Mouse (Mus musculus): ENCODE data around the gene Acot12.
"Not testable (repeated sequence)": the region's sequence is repeated elsewhere in the genome, so short reads cannot be mapped to it uniquely, and the experiment has no call there.

Acot12 gene

DNA sequence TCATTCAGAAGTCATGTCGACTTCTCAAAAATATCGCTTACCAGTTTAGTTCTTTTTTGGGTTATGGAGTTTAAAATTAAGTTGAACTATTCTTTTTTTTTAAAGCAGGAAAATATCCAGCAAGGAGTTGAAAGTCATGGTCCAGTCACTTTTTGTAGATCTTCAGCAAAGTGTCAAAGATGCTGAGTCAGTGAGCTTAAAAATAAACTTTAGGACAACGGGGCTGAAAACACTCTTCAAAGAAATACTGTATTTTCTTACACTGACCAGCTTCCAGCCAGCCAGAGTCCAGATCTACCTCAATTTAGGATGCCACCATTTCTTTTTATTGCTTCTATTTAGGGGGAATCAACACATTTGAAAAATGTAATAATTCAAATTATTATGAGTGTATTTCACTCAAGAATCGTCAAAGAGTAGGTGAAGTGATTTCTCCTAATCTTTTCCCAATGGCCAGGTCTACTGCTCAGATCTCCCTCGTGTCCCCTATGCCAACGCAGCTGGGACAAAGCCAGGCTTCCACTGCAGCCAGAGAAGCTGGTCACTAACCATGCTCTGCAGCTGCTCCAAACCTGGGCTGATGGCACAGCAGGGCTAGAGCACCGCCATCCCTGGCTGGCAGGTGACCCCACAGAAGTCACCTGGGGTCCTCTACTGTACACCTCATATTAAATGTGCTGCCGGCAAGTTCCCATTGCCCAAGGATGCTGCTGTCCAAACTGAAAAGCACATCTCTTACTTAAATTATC is 19.2 kb downstream of the Acot12 start:
- DNase-seq, result no peak

DNA sequence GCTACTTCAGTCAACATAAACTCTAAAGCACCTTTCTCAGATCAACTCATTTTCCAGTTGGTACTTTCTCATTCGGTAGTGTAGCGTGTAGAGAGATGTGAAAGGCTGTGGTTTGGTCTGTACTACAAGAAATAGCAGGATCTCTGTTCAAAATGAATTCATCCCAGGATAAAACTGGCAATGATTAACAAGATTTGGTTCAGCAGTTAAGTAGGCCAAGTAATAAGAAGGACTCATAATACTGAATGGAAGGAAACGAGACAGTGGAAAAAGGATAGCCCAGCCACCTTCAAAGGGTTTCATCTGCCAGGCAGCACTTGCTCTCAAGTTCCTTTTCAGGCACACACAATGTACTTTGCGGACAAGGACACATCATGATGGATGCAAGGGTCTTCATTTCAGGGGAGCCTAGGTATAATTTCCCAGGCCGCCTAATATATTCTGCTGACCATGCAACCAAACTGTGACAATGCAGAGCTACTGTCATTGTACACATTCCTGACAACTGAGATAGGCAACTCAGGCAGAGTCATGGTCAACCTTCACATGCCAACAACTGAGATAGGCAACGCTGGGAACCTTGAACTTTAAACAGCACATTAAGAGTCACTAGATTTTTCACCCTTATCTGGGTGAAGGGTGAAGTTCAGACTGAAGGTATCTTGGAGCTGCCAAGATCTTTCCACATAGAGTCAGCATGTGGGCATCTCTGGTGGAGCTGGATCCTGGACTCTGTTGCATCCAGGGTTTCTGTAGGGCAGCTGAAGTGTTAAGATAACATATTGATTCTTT is 20.5 kb downstream of the Acot12 start:
- DNase-seq, result no peak

DNA sequence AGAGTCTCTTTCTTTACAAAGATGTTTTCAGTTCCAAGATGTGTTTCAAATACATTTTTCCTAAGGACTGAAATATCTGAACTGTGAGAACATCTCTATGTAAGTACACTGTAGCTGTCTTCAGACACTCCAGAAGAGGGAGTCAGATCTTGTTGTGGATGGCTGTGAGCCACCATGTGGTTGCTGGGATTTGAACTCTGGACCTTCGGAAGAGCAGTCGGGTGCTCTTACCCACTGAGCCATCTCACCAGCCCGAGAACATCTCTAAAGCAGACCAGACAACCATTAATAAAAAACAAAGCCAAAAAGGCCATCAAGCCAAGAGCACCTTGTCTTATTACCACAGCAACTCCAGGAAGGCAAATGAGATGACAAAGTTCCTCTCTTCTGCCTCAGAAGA is 22.3 kb downstream of the Acot12 start:
- not testable (repeated sequence) for DNase-seq

DNA sequence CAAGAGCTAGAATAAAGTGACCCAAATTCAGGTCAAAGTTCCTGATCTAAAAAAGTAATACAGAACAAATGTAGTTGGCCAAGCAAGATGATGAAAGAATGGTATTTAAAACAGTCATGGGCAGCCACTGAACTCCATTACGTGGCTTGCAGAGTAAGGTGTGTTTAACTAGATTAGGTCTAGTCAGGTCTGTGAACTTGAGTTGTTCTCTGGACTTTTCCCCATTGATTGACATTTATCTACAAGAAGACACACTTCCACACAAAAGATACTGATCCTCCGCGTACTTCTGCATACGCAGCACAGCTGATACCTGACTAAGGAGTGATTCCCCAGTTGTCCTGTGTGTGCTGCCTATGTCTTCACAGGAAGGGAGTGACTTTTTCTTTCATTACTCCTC is 24.3 kb downstream of the Acot12 start:
- no peak for DNase-seq

DNA sequence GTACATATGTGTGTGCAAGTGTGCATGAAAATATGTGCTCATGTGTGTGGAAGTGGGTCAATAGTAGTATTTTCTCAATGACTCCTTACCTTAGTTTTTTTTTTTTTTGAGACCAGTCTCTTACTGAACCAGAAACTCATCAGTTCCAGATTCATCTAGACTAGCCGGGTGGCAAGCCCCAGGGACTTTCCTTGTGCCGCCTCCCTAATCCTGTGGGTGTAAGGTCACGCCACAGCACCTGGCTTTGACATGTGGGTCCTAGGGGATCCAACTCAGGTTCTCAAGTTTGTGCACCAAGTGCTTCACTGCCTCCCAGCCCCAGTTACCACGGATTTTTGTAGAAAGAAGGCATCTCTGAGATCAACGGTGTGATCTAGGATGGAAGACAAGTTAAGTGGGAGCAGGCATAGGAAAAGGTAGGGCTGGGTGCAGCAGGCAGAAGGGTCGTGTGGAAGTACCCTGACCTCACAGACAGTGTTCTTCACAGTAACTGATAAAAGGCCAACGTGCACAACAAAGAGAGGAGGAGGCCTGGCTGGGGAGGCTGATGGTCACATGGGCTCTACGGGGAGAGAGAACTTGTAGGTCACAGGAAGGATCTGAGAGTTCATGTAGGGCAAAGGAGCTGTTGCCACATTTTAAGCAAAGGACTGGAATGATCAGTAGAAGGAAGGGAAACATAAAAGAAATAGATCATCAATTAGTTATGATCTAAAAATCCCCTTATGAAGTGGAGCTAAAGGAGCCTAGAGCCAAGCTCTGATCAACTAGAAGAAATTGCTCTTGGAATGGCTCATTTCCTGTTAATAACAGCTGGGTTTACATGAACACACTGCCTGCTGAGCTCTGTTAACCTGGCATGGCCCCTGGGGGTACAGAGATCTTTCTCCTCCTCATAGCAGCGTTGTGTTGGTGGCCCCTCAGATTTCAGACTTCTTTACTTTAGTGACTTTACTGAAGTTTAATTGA is 27.7 kb downstream of the Acot12 start:
- no peak for DNase-seq

DNA sequence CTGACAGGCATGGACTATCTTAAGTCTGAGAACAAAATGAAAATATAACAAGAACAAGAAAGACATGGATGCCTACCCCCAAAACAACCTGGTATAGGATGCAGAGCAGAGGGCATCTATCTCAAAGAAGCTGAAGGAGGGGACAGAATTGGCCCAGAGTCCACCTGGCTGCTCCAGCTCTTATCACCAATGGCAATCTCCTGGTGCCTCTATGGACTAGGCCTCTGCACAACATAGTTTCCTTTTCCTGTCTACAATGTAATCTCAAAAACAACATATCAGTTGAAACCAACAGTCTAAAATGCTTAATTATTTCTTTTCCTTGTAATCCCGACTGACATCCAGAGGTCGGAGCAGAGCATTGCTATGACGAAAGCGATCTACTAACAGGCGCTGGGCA is 36.8 kb downstream of the Acot12 start:
- DNase-seq, result no peak

DNA sequence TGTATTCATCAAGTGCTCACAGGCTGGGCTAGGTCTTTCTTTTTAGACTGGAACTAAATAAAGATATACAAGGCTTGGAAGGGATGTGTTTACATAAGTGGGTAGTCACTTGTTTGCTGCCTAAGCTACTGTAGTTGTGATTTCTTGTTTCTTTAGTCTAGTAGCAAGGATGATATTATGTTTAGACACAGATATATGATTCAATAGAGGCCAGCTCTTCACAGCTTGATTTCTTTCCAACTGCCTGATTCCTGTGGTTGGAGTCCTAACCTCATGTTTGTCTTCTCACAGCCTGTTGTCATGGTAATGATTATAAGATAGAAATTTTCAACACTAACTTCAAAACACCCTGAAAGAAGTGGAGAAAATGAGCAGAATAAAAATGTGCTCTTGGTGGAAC is 38.6 kb downstream of the Acot12 start:
- DNase-seq, result no peak

DNA sequence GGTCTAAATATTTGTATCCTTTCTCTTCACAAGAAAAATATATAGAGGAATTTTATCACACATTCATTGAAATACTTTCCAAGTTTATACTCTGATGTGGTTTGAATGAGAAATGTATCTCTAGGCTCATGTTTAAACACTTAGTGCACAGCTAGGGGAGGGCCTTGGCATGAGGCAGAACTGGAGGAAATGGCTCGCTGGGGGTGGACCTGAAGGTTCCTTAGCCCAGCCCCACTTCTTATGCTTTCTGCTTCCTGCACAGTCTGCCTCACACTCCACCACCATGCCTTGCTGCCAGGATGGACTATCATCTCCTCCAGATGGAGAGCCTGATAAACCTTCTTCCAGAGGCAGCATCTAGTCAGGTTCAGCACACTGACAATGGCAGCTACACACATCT is 50.7 kb downstream of the Acot12 start:
- no peak for DNase-seq

DNA sequence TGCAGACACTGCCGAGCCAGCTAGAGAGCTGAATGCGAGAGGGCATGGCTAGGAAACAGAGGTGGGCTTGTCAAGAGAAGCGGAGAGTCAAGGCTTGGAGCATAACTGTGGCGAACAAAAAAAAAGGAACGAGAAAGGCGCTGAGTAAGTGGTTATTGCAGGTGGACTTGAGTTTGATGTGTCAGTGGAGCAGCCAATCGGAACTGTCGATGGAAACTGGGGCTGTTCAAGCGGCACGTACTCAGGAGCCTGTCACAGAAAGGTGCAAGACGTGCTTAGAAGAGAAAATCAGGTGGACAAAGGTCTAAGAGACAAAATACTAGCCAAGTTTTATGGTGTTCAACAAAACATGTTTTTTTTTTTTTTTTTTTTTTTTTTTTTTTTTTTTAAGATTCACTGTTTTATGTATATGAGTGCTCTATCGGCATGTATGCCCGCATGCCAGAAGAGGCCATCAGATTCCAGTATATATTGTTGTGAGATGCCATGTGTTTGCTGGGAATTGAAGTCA is 53.7 kb downstream of the Acot12 start:
- no peak for DNase-seq

DNA sequence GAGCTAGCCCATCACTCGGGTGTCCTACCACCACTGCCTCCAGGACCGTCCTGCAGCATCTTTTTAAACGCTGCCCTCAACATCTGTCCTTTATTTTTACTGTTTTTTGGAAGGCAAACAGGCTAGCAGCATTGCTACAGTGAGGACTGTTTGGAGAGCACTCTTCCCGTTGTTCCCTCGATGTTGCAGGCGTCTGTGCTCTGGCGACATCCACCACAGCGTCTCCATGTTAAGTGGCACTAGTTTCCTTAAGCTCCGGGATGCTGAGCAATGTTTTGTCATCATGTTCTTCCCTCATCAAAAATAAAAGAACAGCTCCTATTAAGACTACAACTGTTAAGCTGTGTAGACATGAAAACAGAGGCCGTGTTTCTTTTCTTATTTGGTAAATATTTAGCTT is 54.3 kb downstream of the Acot12 start:
- DNase-seq, result no peak

DNA sequence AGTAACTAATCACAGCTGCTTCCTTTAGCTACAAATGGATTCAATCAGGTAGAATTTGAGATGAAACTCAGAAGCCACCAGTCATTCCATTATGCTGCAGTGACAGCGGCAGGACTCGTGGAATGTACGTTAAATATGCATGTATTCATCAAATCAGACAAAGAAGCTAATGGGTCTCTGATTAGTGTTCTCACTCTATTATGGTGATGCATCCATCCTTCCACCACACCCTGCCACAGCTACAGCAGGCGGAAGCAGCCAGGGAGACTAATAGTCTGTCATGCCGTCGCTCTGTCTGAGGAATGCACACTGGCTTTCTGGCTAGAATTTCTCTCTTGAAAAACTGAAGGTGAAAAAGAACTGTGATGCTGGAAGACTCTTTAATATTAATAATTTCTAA is 54.7 kb downstream of the Acot12 start:
- no peak for DNase-seq

DNA sequence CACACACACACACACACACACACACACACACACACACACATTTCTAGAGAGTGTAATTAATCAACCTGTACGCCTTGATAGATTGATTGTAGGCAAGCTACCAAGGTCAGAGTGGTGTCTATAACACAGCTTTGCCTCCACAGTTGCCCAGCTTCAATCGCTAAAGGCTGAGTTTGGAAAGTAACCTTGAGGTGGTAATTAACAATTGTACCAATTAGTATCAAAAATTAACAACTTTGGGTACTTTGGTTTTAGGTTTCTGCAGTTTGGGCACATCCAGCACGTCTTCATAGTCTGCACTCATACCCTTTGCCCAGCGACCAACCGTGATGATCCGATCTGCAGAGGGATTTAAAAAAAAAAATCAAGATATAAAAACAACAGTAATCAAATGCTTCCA is 55.6 kb downstream of the Acot12 start:
- no peak for DNase-seq

DNA sequence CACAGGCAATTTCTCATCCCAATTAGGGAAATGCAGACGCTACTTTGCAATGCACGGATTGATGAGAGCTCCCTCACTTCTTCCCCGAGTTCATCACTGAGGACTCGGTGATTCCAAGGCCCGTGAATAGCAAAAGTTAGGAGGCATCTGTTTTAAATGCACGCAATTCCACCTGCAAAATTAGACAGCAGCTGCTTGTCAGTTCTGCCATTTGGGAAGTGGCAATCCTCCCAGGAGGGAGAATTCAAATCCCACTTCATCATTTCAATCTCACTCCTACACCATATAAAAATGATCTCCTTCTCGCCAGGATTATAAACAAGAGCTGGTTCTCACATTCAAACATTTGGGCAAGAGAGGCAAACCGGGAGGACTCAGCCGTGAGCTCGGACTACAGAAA is 56.1 kb downstream of the Acot12 start:
- DNase-seq, result no peak

DNA sequence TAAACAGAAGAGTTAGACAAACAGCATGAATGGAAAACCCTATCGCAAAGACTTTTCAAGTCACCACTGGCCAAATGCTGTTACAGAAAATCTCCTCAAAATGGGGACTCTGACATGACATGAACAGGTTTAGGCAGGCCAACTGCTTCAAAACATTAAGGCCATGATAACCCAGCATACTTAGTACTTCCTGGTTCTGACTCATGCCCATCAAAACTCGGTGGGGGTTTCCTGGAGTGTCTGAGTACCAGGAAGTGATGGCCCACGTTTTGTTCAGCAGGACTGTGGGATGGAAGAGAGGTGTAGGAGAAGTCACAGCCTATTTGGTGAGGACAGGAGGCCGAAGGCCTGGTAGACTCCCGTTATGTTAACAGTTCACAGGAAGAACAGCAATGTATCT is 60.4 kb downstream of the Acot12 start:
- no peak for DNase-seq

DNA sequence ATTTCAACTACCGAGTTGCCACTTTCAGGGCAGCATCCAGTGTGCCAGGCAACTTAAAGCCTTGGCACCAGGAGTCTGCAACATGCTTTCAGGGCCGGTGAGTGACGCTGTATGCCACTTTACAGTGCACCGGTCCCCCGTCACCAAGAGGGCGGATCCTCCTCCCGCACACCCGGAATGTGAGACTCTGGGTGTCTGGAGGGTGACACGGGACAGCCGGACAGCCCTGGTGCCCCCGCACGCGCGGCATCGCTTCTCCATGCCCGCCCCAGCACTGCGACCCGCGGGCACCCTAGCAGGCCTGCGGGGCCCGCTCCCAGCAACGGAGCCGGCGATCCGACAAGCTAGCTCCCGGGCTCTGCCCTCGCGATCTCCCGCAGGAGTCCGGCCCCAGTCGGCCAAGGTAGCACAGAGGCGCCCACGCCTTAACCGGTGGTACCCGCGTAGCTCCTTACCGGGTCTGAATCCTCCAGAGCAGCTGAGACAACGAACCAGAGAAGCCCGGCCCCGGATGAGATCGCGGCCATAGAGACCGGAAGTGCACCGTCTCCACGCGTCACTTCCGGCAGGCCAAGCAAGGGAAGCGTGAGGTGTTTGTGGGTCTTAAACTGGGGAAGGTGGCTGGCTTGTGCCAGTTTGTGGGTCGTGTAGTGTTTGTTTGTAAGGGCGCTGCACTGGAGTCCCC is 66.0 kb downstream of the Acot12 start, which contains the start of gene Zcchc9:
Gene Zcchc9 (minus strand): TSS at position 551 of the 685 bp plus-strand sequence.
- DNase-seq, result peak; percentile 89 to 93

DNA sequence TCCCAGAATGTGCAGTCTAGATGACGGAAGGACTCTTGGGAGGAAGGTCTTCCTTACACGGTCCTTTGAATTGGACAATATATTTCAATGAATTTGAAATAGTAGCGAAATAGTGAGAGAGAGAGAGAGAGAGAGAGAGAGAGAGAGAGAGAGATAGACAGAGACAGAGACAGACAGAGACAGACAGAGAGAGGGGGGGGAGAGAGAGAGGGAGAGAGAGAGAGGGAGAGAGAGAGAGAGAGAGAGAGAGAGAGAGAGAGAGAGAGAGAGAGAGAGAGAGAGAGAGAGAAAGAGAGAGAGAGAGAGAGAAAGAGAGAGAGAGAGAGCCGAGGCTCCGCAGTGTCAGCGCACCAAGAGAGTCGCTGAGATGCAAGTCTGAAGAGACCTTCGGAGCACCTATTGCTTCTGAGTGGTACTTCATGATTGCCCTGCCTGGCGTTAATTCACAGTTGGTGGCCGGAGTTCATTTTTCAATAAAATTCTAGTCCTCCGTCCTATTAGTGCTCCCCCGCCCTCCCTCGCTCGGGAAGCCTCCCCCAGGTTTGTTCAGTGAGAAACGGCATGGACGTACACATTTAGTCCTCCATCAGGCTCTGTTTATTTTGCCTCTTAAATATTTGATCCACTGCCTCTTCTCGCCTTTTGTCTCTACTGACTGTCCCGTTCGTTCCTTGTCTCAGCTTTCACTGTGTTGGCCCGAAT is 66.7 kb downstream of the Acot12 start:
- peak; percentile 12 to 25 for DNase-seq

DNA sequence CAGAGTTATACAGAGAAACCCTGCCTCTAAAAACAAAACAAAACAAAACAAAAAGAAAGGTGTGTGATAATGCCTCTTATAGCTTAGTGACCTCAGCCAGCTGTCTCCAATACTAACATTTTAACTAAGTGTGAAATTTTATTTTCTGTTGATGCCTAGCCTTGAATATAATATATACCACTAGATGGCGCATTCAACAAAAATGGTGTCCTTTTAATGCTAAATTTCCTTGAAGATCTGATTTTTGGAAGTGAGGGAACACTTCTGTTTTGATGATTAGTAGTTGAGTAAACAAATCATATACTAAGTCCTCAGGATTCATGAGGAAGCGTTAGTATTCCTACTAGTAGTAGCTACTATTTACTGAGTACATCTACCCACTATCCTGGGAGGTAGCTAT is 68.2 kb downstream of the Acot12 start:
- no peak for DNase-seq

DNA sequence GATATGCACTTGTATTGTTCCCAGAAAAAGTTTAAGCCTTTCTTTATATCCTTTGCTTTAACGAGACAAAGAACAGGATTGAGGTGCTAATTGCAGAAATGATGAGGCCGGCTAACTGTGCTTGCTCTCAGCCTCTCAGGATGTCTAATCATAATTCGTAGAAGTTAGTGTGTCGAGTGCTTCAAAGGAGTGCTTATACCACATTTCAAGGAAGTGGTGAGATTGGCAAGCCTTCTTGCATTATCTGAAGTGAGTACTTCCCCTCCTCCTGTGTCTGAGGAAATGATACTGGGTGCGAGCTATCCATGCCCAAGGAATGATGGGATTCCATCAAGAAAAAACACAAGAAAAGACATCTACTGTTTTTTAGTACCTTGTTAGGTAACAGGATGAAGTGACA is 73.4 kb downstream of the Acot12 start:
- no peak for DNase-seq

DNA sequence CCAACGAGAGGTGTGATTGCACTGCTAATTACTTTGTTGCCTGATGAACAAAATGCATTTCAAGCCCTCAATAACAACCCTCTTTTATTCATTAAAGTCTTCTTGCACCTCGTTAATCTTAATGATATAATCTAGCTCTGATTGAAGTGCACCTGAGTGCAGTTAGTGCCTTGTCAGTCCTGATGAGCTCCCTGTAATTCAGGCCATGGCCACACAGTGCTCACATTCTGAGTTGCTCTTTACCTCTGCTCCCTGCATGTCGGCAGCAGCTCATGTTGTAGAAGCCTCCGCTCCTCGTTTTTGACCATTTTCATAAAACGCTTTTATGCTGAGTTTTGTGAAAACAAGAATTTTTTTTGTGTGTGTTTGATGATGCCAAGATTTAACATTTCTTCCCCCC is 82.4 kb downstream of the Acot12 start:
- DNase-seq, result no peak

DNA sequence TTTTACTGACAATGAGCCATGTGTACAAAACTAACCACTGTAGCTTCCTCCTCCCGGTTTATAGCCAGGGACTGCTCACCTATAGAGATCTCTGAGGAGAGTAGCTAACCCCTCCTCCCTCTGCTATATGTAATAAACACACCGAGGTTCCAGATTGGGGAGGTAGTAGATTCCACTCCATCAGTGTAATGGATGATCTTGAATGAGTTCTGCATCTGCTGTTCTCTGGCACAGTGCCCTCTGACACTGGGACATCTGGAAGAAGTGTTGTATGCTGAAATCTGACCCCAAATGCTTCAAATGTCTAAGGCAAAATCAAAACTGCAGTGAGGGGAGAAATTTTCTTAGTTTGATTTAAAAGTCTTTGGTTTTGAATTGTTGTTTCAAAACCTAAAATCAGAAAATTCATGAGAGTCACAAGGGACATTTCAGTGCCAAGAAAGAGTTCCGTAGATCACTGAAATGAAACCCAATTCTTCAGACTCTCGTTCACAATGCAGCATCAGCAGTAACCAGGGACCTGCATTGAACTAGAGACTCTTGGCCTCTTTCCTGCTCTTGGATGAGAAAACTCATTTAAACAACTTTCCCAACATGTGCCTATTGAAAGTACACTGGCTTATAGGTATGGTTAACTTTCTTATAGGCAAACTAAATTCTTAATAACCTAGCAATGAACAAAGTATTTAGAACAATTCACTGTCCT is 83.7 kb downstream of the Acot12 start:
- no peak for DNase-seq

DNA sequence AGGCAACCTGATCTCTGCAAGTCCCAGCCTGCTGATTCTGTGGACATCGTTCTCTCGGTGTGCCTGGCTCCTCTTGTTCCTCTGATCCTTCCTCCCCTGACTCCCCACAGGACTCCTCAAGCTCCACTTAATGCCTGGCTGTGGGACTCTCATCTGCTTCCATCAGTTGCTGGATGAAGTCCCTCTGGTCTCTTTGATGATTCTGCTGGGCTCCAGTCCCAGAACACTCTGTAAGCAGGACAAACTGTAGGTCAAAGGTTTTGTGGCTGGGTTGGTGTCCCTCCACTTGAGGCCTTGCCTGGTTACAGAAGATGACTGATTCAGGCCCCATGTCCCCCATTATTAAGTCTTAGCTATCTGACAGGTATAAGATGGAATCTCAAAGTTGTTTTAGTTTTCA is 84.8 kb downstream of the Acot12 start:
- no peak for DNase-seq
